Mouse (Mus musculus): ENCODE measurements around the gene Zfp976. TPM values are rescaled to one million over a fixed set of nuclear protein-coding genes. Genes with fewer than 3 reads are reported as not detected.

The Zfp976 gene
- polyA plus RNA-seq, 1 experiment from 2014 or later, result 5.2 TPM

Small RNA genes within 50 kb of the gene (microRNA-seq; reads per million reads assigned to microRNA genes)
- not detected for gene Gm24938

Other genes starting within 250 kb of the Zfp976 start
- not detected in 2 replicates for gene 4933421I07Rik, start 194.5 kb downstream of the Zfp976 start, polyA plus RNA-seq (2015; fragmentation: Nextera tagmentation; extraction: Ambion mirVana)
- 8.2 TPM in 2 replicates for gene Zfp141, start 136.8 kb downstream of the Zfp976 start, polyA plus RNA-seq (2015; fragmentation: Nextera tagmentation; extraction: Ambion mirVana)
- gene Gm21028, start 64.0 kb downstream of the Zfp976 start, polyA plus RNA-seq (2015; fragmentation: Nextera tagmentation; extraction: Ambion mirVana), result not detected in 2 replicates
- gene Zfp977, start 50.0 kb downstream of the Zfp976 start, polyA plus RNA-seq (2015; fragmentation: Nextera tagmentation; extraction: Ambion mirVana), result 2.2 and 2.5 TPM in 2 replicates
- 7.7 and 10.1 TPM in 2 replicates for gene Zfp975, start 50.2 kb upstream of the Zfp976 start, polyA plus RNA-seq (2015; fragmentation: Nextera tagmentation; extraction: Ambion mirVana)
- gene Gm17067, start 84.4 kb upstream of the Zfp976 start, polyA plus RNA-seq (2015; fragmentation: Nextera tagmentation; extraction: Ambion mirVana), result not detected in 2 replicates
- gene Vmn2r62, start 150.9 kb upstream of the Zfp976 start, polyA plus RNA-seq (2015; fragmentation: Nextera tagmentation; extraction: Ambion mirVana), result not detected in 2 replicates
- not detected in 2 replicates for gene Gm2381, start 224.6 kb upstream of the Zfp976 start, polyA plus RNA-seq (2015; fragmentation: Nextera tagmentation; extraction: Ambion mirVana)